Mouse (Mus musculus): ENCODE measurements at regions not wholly inside any gene's neighbourhood (a gene's known extent, or its start where the extent isn't known, plus 50 kb on each side); places are given as distances from the start of the nearest gene placed in this dataset.
A peak's percentile ranks its signal among the peaks of the same experiment; 100 is the strongest.

- DNase-seq (ENCODE audit: low spot score): no peak
These were observed 88.8 kb upstream of the Hnrnpa3 start for GRCm38 (mm10) chr2:75570246-75570645.

- DNase-seq (ENCODE audit: low spot score): peak; percentile 58
These were observed 74.1 kb upstream of the Hnrnpa3 start for GRCm38 (mm10) chr2:75584975-75585374.

- DNase-seq (ENCODE audit: low spot score): peak; percentile 75
These were observed 70.5 kb upstream of the Hnrnpa3 start for GRCm38 (mm10) chr2:75588572-75588971.

GRCm38 (mm10) chr2:75589452-75589851, 69.6 kb upstream of the Hnrnpa3 start:
- DNase-seq (ENCODE audit: low spot score): no peak

- peak; percentile 81 for DNase-seq (ENCODE audit: low spot score)
These were observed 68.9 kb upstream of the Hnrnpa3 start for GRCm38 (mm10) chr2:75590175-75590574.

GRCm38 (mm10) chr2:75600511-75600910, 58.5 kb upstream of the Hnrnpa3 start:
- DNase-seq (ENCODE audit: low spot score): no peak

- DNase-seq (ENCODE audit: low spot score): no peak
These were observed 55.7 kb upstream of the Hnrnpa3 start for GRCm38 (mm10) chr2:75603175-75603871.

- no peak for DNase-seq (ENCODE audit: low spot score)
These were observed 53.4 kb upstream of the Hnrnpa3 start for GRCm38 (mm10) chr2:75605634-75606033.

- no peak for DNase-seq (ENCODE audit: low spot score)
These were observed 51.8 kb upstream of the Hnrnpa3 start for GRCm38 (mm10) chr2:75607010-75607915.

- DNase-seq (ENCODE audit: low spot score): no peak
These were observed 51.1 kb upstream of the Hnrnpa3 start for GRCm38 (mm10) chr2:75607958-75608357.

GRCm38 (mm10) chr2:75608482-75608881, 50.6 kb upstream of the Hnrnpa3 start:
- DNase-seq (ENCODE audit: low spot score): no peak

GRCm38 (mm10) chr2:75609150-75609946, 49.7 kb upstream of the Hnrnpa3 start:
- no peak for DNase-seq (ENCODE audit: low spot score)
